Mouse (Mus musculus): ENCODE results near the gene Cmtm8.

Cmtm8 gene

GRCm38 (mm10) chr9:114844017-114844662 lies at the start of gene Cmtm8:
Cmtm8 (minus strand) TSS chr9:114844156.
- peak; percentile 55 for ATAC-seq (ENCODE audit: low TSS enrichment)

- no peak for ATAC-seq (ENCODE audit: low TSS enrichment)
Measured at GRCm38 (mm10) chr9:114892974-114893373, 49.0 kb upstream of the Cmtm8 start.

- no peak for ATAC-seq (ENCODE audit: low TSS enrichment)
Measured at GRCm38 (mm10) chr9:114890377-114890776, 46.4 kb upstream of the Cmtm8 start.

GRCm38 (mm10) chr9:114888856-114889407 lies 45.0 kb upstream of the Cmtm8 start:
- no peak for ATAC-seq (ENCODE audit: low TSS enrichment)

DNA sequence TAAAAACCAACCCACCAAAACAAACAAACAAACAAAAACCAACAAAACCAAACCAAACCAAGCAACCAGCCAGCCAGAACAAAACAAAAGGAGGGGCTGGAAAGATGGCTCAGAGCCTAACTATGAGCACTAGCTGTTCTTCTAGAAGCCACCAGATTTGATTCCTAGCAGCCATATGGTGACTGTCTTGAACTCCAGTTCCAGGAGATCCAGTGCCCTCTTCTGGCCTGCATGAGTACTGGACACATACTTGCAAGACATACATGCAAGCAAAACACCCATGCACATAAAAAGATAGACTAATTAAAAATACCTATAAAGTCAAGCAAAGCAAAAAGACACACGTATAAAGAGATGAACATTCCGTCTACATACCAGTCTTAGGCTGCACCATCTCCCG lies 43.7 kb upstream of the Cmtm8 start:
- ATAC-seq (ENCODE audit: low TSS enrichment), result no peak

- no peak for ATAC-seq (ENCODE audit: low TSS enrichment)
Measured at GRCm38 (mm10) chr9:114885991-114886662, 42.2 kb upstream of the Cmtm8 start.

- ATAC-seq (ENCODE audit: low TSS enrichment), result no peak
Measured at GRCm38 (mm10) chr9:114885564-114885963, 41.6 kb upstream of the Cmtm8 start.

DNA sequence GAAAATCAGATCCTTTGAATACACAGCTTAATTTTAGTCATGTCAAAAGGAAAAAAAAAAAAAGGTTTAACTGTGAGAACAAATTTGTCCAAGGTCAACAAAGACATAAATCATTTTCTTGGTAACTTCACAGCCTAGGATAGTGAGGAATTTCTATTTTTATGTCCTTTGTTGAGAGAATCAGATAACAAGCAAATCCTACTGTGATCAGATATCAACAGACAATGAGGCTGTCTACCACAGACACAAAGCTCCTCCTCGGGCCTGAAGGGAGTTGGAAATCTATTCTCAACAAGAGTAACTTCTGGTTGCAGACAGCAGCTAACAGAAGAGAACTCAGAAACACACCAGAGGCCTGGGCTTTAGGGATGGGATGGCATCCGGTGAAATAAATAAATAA lies 38.0 kb upstream of the Cmtm8 start:
- no peak for ATAC-seq (ENCODE audit: low TSS enrichment)

DNA sequence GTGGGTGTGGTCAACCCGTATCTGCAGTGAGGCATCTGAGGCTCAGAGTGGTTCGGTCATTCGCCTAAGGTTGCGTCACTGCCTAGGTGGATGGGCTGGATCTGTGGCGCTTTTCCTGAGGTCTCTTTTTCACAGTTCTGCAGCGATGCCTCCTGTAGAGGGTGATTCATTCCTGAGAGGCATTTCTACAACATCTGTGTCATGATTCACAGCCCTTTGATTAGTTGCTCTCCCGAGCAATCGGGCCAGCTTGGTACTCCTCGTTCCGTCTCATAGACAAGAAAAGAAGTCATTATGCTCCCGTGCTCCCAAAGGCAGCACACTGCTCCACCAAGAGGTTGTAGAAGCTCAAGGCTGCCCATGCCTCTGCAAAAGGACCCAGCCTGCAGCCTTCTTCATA lies 11.4 kb upstream of the Cmtm8 start:
- peak; percentile 93 for ATAC-seq (ENCODE audit: low TSS enrichment)

GRCm38 (mm10) chr9:114854686-114855085 lies 10.7 kb upstream of the Cmtm8 start:
- peak; percentile 22; the same call in 1 of the 2 replicates for ATAC-seq (ENCODE audit: low TSS enrichment)

- ATAC-seq (ENCODE audit: low TSS enrichment), result no peak
Measured at GRCm38 (mm10) chr9:114853336-114853735, 9.4 kb upstream of the Cmtm8 start.

- ATAC-seq (ENCODE audit: low TSS enrichment), result no peak
Measured at GRCm38 (mm10) chr9:114851419-114852190, 7.6 kb upstream of the Cmtm8 start.

- peak; percentile 67 for ATAC-seq (ENCODE audit: low TSS enrichment)
Measured at GRCm38 (mm10) chr9:114843634-114844016, 331 bp downstream of the Cmtm8 start.

- ATAC-seq (ENCODE audit: low TSS enrichment), result no peak
Measured at GRCm38 (mm10) chr9:114842886-114843285, 1.1 kb downstream of the Cmtm8 start.

GRCm38 (mm10) chr9:114842269-114842668 lies 1.7 kb downstream of the Cmtm8 start:
- ATAC-seq (ENCODE audit: low TSS enrichment), result no peak

DNA sequence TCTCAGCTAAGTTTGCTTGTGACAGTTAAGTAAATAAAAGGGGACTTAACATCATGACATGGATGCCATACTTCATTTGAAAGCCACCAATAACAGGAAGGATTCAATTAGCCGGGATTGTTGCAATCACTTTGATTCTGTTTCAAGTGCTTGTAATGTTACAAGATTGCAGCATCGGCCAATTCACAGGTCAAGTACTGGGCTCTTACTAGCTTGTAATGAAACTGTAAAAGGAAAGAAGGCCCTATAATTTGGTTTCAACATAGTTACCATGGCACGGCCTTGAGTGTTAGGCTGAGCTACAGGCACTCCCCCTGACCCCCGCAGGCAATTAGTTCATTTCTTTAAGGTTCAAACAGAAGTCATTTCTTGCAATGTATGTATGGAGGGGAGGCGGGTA lies 5.1 kb downstream of the Cmtm8 start:
- no peak for ATAC-seq (ENCODE audit: low TSS enrichment)

DNA sequence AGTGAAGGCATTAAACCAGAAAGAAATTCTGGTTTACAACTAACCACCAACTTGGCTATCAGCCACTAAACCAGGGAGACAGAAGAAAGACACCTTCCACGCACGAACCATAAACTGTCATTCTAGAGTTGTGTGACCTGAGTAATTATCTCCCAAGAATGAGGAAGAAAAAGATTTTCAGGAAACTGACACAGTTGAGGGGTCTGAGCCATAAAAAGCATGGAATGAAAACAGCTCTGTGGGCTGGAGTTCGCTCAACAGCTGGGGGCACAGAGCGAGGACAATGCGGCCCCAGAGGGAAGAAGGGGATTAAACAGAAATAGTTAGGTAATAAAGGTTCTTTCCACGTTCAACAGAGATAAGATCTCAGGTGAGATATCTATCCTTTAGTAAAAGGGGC lies 12.4 kb downstream of the Cmtm8 start:
- no peak for ATAC-seq (ENCODE audit: low TSS enrichment)

- ATAC-seq (ENCODE audit: low TSS enrichment), result no peak
Measured at GRCm38 (mm10) chr9:114830351-114830750, 13.6 kb downstream of the Cmtm8 start.

DNA sequence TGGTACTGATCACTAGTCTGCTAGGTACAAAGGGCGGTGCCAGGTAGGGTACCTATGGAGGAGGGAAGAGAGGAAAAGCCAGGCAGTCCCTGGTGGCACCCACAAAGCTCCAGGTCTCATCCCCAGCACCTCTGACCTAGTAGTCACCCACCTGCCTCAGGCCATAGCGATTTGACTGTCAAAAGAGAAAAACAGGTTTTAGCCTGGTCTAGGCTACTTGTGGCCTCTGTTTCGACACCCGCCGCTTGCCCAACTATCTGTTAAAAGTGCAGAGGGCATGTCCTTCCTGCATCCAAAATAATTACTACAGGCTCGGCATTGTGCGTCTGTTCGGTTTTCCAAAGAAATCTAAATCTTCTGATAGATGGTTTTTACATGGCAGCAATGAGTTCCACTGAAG lies 14.3 kb downstream of the Cmtm8 start:
- ATAC-seq (ENCODE audit: low TSS enrichment), result no peak

DNA sequence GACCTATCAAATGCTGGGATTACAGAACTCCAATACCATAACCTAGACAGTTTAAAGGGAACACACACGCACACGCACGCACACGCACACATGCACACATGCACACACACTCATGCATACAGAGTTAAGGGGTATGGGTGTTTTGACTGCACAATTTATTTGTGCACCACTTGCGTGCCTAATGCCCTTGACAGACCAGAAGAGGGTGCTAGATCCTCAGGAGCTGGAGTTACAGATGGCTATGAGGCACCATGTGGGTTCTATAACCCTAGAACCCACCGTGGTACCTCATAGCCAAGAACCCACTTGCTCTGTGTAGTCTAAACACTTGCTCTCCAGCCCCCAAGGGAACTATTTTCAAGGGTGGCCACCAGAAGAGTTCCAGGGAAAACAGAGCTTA lies 15.6 kb downstream of the Cmtm8 start:
- ATAC-seq (ENCODE audit: low TSS enrichment), result no peak

GRCm38 (mm10) chr9:114827242-114827852 lies 16.6 kb downstream of the Cmtm8 start:
- ATAC-seq (ENCODE audit: low TSS enrichment), result no peak

DNA sequence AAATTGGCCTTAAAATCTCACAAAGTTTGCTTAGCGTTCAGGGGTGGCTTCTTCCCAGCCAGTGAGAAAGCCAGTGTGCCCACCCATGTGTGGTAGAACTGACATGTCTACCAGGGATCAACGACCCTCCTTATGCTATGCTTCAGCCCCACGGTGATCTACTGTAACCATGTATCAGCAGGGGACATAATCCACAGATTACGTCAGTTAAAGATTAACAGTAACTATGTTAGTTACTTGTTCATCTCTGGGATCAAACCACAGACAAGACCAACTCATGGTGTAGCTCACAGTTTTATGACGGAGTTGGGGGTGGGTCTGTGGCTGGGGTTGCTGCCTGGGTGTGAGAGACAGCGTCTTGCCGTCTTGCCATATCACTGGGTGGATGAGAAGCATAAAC lies 19.8 kb downstream of the Cmtm8 start:
- ATAC-seq (ENCODE audit: low TSS enrichment), result no peak

Measured in frontal cortex, adult (tissue).